Mouse (Mus musculus): Measurements from ENCODE around the gene Usp15.

GRCm38 (mm10) chr10:123170898-123171297 lies 25.9 kb downstream of the Usp15 start:
- TF ChIP-seq CTCF (IDR thresholded peaks at IDR 0.05; ENCODE audit: borderline replicate concordance, control insufficient read depth, extremely low read depth, insufficient read depth, low read length, poor library complexity): no peak
- TF ChIP-seq POLR2A (IDR thresholded peaks at IDR 0.05; ENCODE audit: control insufficient read depth, extremely low read depth, insufficient read depth, low read length, poor library complexity): no peak
